Mouse (Mus musculus): ENCODE data around the gene Epha10.

DNA sequence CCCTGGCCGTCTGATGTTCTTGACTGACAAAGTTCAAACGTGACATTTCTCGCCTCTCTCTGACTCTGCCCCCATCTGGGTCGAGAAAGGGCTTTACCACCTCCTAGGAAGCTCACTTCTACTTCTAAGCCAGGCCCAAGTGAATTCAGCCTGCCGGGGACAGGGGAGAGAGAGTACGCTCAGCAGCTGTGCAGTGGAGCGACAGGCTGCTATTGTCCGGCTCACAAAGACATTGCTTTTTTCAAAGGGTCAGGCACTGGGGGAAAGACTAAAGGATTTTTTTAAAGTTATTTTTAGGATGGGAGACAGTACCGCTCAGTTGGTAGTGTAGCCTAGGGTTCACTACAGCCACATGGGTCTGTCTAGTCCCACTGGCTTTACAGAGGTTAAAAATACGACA is 17.7 kb downstream of the Epha10 start:
- TF ChIP-seq CTCF (IDR thresholded peaks at IDR 0.05; ENCODE audit: low read depth, low read length) (no peak), POLR2A (IDR thresholded peaks at IDR 0.05; ENCODE audit: extremely low read depth, insufficient read depth, low read length) (no peak)
